Mouse (Mus musculus) cortical plate, adult 2 months (tissue): Measurements from ENCODE around the gene Ccdc146.

Experiments used
- CTCF ChIP-seq: fragments of 200-500 bp; IDR thresholded peaks from 2 replicates; pipeline ENCODE4 v1.5.1; 2011; ENCODE audit warnings: mild to moderate bottlenecking, control low read depth, low read length; ENCODE audit not compliant: insufficient read depth; ENCODE audit errors: extremely low read depth
- POLR2A ChIP-seq: fragments of 200-500 bp; IDR thresholded peaks from 2 replicates; pipeline ENCODE4 v1.6.1; 2011; ENCODE audit warnings: mild to moderate bottlenecking, low read length, control low read depth; ENCODE audit not compliant: insufficient read depth; ENCODE audit errors: extremely low read depth

DNA sequence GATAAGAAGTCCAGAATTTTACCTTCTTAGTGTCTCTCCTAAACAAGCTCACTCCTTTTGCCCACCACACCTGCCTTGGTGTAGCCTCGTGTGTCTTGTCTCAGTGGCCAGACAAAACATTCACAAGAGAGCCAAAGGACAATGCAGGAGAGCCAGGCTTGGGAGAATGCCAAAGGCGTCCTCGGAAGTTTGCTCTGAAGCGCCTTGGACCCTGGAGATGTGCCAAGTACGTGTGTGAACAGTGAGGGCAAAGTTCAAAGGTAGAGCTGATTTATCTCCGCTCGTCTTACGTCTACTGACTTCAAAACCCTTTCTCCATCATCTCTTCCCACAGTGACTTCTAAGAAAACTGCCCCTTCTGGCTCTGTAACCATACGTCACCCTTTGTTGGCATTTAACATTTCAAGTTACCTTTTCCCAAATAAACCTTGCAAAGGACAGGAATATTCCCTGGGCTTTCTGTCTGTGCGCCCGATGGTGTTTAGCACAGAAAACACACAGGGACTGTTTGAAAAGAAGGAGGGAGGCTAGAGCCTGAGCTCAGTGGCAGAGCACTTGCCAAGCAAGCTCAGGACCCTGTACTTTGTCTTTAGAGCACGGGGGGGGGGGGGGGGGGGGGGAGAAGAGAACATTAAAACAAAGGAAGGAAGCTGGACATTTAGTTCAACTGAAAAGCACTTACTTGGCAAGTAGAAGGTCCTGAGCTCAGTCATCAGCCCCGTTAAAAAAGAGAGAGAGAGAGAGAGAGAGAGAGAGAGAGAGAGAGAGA lies 32.7 kb downstream of the Ccdc146 start:
- TF ChIP-seq CTCF (no peak), POLR2A (no peak)
